Mouse (Mus musculus) cerebellum, adult 2 months (tissue): Measurements from ENCODE around the gene Ankrd12.

Experiments
- CTCF ChIP-seq: fragments of 200-500 bp; IDR thresholded peaks from 2 replicates; pipeline ENCODE4 v1.5.1; 2011; ENCODE audit warnings: low read depth, mild to moderate bottlenecking, control low read depth, low read length, moderate library complexity, borderline replicate concordance; ENCODE audit not compliant: insufficient read depth
- POLR2A ChIP-seq: fragments of 200-500 bp; IDR thresholded peaks from 2 replicates; pipeline ENCODE4 v1.6.1; 2011; ENCODE audit warnings: low read length, control low read depth, borderline replicate concordance; ENCODE audit not compliant: insufficient read depth

DNA sequence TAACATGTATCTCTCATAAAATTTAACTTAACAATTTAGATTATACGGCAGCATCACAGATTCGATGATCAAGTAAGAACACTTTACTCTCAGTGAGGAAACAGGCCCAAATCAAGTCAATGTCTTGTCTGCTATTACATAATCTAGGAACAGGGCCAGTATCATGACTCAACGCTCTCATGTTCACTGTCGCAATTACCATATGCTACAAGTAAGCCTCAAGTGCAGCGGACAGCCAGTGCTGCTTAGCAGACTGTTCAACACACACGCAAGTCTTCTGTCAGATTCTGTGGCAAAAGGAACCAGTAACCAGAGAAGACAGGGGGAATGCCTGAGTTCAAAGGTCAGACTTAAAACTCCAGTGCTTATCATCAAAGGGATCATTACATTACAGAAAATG is 145.9 kb downstream of the Ankrd12 start:
- TF ChIP-seq POLR2A (peak; percentile 51; the same call in 1 of the 2 replicates), CTCF (no peak)
